Mouse (Mus musculus) forebrain, embryonic 16.5 days (tissue): ENCODE data around the gene Rps4x. TPM values are rescaled to one million over a fixed set of nuclear protein-coding genes. Genes with fewer than 3 reads are reported as not detected.

Source experiments
- ATAC-seq: fragments of 200-750 bp; cut with Nextera tagmentation; 2 replicates; pipeline ENCODE4 v1.8.0; 2017; ENCODE audit warnings: mild to moderate bottlenecking, moderate library complexity
- H3K27ac ChIP-seq: fragments of 300-500 bp; sonication (generic); 2 replicates; pipeline ENCODE4 v1.5.1; 2014; ENCODE audit warnings: low read length, control low read depth
- H3K27me3 ChIP-seq: fragments of 300-500 bp; sonication (generic); replicated peaks from 2 replicates; pipeline ENCODE4 v1.6.1; 2014; ENCODE audit warnings: low read length; ENCODE audit not compliant: control insufficient read depth, insufficient read depth
- H3K36me3 ChIP-seq: fragments of 300-500 bp; sonication (generic); 2 replicates; pipeline ENCODE4 v1.6.1; 2014; ENCODE audit not compliant: control insufficient read depth, insufficient read depth
- H3K4me1 ChIP-seq: fragments of 300-500 bp; sonication (generic); replicated peaks from 2 replicates; pipeline ENCODE4 v1.6.1; 2014; ENCODE audit warnings: low read length; ENCODE audit not compliant: control insufficient read depth, insufficient read depth
- H3K4me2 ChIP-seq: fragments of 300-500 bp; sonication (generic); 2 replicates; pipeline ENCODE4 v1.6.1; 2014; ENCODE audit warnings: mild to moderate bottlenecking, low read length, control low read depth
- H3K4me3 ChIP-seq: fragments of 300-500 bp; sonication (generic); replicated peaks from 2 replicates; pipeline ENCODE4 v1.5.1; 2014; ENCODE audit warnings: mild to moderate bottlenecking, low read length, control low read depth
- H3K9ac ChIP-seq: fragments of 300-500 bp; sonication (generic); replicated peaks from 2 replicates; pipeline ENCODE4 v1.6.1; 2014; ENCODE audit warnings: low read depth, low read length, control low read depth
- H3K9me3 ChIP-seq: fragments of 300-500 bp; sonication (generic); 2 replicates; pipeline ENCODE4 v1.6.1; 2016; ENCODE audit warnings: low read length; ENCODE audit not compliant: control insufficient read depth
- WGBS: fragments of 180-500 bp; shearing (Covaris S2); extraction: QIAGEN DNeasy Blood & Tissue Kit; methylation state at CpG from one replicate; pipeline ENCODE4 v1.1.7; 2014; 5-methylcytosine and 5-hydroxymethylcytosine counted together
- polyA plus RNA-seq: library from polyadenylated mRNA; unstranded; fragments of >200 nt; fragmentation: Nextera tagmentation; extraction: Ambion mirVana; gene quantifications from 2 replicates; pipeline ENCODE4 v1.2.1, GENCODE M21; 2015

The Rps4x gene
- polyA plus RNA-seq, 1 experiment from 2014 or later: 436 TPM

GRCm38 (mm10) chrX:102170135-102170534 lies 19.1 kb downstream of the Rps4x start:
- no peak overlapping the region for H3K4me2 ChIP-seq
- H3K36me3 ChIP-seq: no peaks in the 10 kb centered on the region
- no peaks in the 10 kb centered on the region for H3K27me3 ChIP-seq
- no peaks in the 10 kb centered on the region for H3K9me3 ChIP-seq
- no peak for ATAC-seq
- H3K4me1 ChIP-seq: 0 out of 2 replicates have a peak, but pooled peaks cover 2% of the 10 kb centered on the region
- H3K9ac ChIP-seq: no peak overlapping the region
- no peak overlapping the region for H3K4me3 ChIP-seq
- 45% methylated on average over 3 of the region's 3 CpGs for WGBS
- no peak overlapping the region for H3K27ac ChIP-seq

GRCm38 (mm10) chrX:102169724-102170123 lies 19.5 kb downstream of the Rps4x start:
- Histone ChIP-seq H3K9me3 (no peaks in the 10 kb centered on the region), H3K27ac (no peak overlapping the region), H3K27me3 (no peaks in the 10 kb centered on the region), H3K9ac (no peak overlapping the region), H3K4me1 (0 out of 2 replicates have a peak, but pooled peaks cover 2% of the 10 kb centered on the region), H3K36me3 (no peaks in the 10 kb centered on the region), H3K4me3 (no peak overlapping the region), H3K4me2 (no peak overlapping the region)
- 43% methylated on average over 1 of the region's 1 CpGs for WGBS
- no peak for ATAC-seq

- ATAC-seq: peak; percentile 45; the same call in 1 of the 2 replicates
- 31% methylated on average over 6 of the region's 6 CpGs for WGBS
- Histone ChIP-seq H3K4me2 (no peak overlapping the region), H3K27me3 (no peaks in the 10 kb centered on the region), H3K36me3 (no peaks in the 10 kb centered on the region), H3K9me3 (no peaks in the 10 kb centered on the region), H3K27ac (no peak overlapping the region; the same call in 1 of the 2 replicates), H3K9ac (0 out of 2 replicates have a peak overlapping the region, but pooled peaks have one; percentile 17), H3K4me1 (0 out of 2 replicates have a peak, but pooled peaks cover 2% of the 10 kb centered on the region), H3K4me3 (no peak overlapping the region)
These were observed 22.2 kb downstream of the Rps4x start for GRCm38 (mm10) chrX:102166986-102167385.

GRCm38 (mm10) chrX:102166521-102166920 lies 22.7 kb downstream of the Rps4x start:
- Histone ChIP-seq H3K4me2 (no peak overlapping the region), H3K9me3 (no peaks in the 10 kb centered on the region), H3K36me3 (no peaks in the 10 kb centered on the region), H3K27me3 (no peaks in the 10 kb centered on the region), H3K4me3 (no peak overlapping the region), H3K9ac (no peak overlapping the region), H3K27ac (no peak overlapping the region; the same call in 1 of the 2 replicates), H3K4me1 (0 out of 2 replicates have a peak, but pooled peaks cover 2% of the 10 kb centered on the region)
- no peak for ATAC-seq
- WGBS: 14% methylated on average over 5 of the region's 5 CpGs

GRCm38 (mm10) chrX:102163529-102163928 lies 25.7 kb downstream of the Rps4x start:
- ATAC-seq: no peak
- H3K36me3 ChIP-seq: no peaks in the 10 kb centered on the region
- 72% methylated on average over 4 of the region's 4 CpGs for WGBS

GRCm38 (mm10) chrX:102163096-102163495 lies 26.1 kb downstream of the Rps4x start:
- WGBS: 35% methylated on average over 2 of the region's 2 CpGs
- H3K4me2 ChIP-seq: no peak overlapping the region
- 0 out of 2 replicates have a peak, but pooled peaks cover 2% of the 10 kb centered on the region for H3K4me1 ChIP-seq
- ATAC-seq: no peak
- H3K4me3 ChIP-seq: no peak overlapping the region
- no peaks in the 10 kb centered on the region for H3K9me3 ChIP-seq
- H3K9ac ChIP-seq: no peak overlapping the region
- H3K36me3 ChIP-seq: no peaks in the 10 kb centered on the region
- H3K27ac ChIP-seq: no peak overlapping the region
- no peaks in the 10 kb centered on the region for H3K27me3 ChIP-seq

More at GRCm38 (mm10) chrX:102163529-102163928, 25.7 kb downstream of the Rps4x start:
- H3K9ac ChIP-seq: no peak overlapping the region
- H3K4me1 ChIP-seq: 0 out of 2 replicates have a peak, but pooled peaks cover 2% of the 10 kb centered on the region
- H3K4me3 ChIP-seq: no peak overlapping the region
- H3K4me2 ChIP-seq: no peak overlapping the region
- no peaks in the 10 kb centered on the region for H3K27me3 ChIP-seq
- H3K27ac ChIP-seq: no peak overlapping the region
- H3K9me3 ChIP-seq: no peaks in the 10 kb centered on the region

GRCm38 (mm10) chrX:102160528-102160927 lies 28.7 kb downstream of the Rps4x start:
- no peaks in the 10 kb centered on the region for H3K27me3 ChIP-seq
- H3K27ac ChIP-seq: no peak overlapping the region
- H3K36me3 ChIP-seq: no peaks in the 10 kb centered on the region
- 62% methylated on average over 2 of the region's 2 CpGs for WGBS
- ATAC-seq: no peak
- H3K4me3 ChIP-seq: no peak overlapping the region
- no peak overlapping the region for H3K9ac ChIP-seq
- 0 out of 2 replicates have a peak, but pooled peaks cover 2% of the 10 kb centered on the region for H3K4me1 ChIP-seq
- no peak overlapping the region for H3K4me2 ChIP-seq
- no peaks in the 10 kb centered on the region for H3K9me3 ChIP-seq

- Histone ChIP-seq H3K4me3 (no peak overlapping the region), H3K4me1 (0 out of 2 replicates have a peak, but pooled peaks cover 2% of the 10 kb centered on the region), H3K27ac (no peak overlapping the region), H3K36me3 (no peaks in the 10 kb centered on the region), H3K4me2 (no peak overlapping the region), H3K9ac (no peak overlapping the region), H3K9me3 (no peaks in the 10 kb centered on the region), H3K27me3 (no peaks in the 10 kb centered on the region)
- ATAC-seq: no peak
- WGBS: 42% methylated on average over 2 of the region's 2 CpGs
These were observed 29.4 kb downstream of the Rps4x start for GRCm38 (mm10) chrX:102159778-102160177.

- no peak; the same call in 1 of the 2 replicates for ATAC-seq
- Histone ChIP-seq H3K9me3 (no peaks in the 10 kb centered on the region), H3K4me3 (peak overlapping the region; percentile 43), H3K36me3 (no peaks in the 10 kb centered on the region), H3K27ac (peak overlapping the region; percentile 38; the same call in 1 of the 2 replicates), H3K4me2 (peak overlapping the region; percentile 44), H3K4me1 (0 out of 2 replicates have a peak, but pooled peaks cover 2% of the 10 kb centered on the region), H3K9ac (no peak overlapping the region), H3K27me3 (no peaks in the 10 kb centered on the region)
- 46% methylated on average over 5 of the region's 5 CpGs for WGBS
These were observed 31.8 kb downstream of the Rps4x start for GRCm38 (mm10) chrX:102157423-102157791.
